Mouse (Mus musculus) heart, adult 11 months (tissue): Measurements from ENCODE around the gene Cyp27a1.

Experiments used
- DNase-seq: peaks from one replicate; pipeline ENCODE4 v3.0.0; 2022

The Cyp27a1 gene

DNA sequence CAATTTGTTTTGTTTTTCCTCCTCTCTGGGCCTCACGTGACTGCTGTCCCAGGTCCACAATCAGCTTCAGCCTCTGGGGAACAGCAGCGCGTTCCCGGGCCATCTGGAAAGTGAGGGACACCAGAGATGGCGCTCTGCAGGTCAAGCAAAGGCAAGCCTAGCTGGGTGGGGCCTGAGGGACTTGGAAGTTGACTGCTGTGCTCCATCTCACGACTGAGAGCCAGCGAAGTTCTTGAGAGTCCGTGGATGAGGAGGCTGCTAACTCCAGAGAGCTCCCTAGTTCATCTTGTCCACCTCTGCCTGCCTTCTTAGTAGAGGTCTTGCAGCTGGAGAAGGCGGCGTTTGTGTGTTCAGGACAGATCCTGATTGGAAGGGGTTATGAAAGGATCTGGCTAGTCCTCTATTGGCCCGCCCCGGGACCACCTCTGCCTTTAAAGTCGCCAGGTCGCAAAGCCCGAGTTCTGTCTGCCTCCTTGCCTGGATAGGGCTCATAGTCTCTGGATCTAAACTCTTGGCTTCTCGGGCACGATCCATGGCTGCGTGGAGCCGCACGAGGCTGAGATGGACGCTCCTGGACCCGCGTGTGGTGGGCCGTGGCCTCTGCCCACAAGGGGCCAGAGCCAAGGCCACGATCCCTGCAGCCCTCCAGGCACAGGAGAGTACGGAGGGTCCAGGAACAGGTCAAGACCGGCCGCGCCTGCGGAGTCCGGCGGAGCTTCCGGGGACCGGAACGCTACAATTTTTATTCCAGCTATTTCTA is at the start of gene Cyp27a1:
Gene Cyp27a1, plus strand, starts transcription at position 476 of the 760 bp plus-strand sequence.
- peak; percentile 99 for DNase-seq

DNA sequence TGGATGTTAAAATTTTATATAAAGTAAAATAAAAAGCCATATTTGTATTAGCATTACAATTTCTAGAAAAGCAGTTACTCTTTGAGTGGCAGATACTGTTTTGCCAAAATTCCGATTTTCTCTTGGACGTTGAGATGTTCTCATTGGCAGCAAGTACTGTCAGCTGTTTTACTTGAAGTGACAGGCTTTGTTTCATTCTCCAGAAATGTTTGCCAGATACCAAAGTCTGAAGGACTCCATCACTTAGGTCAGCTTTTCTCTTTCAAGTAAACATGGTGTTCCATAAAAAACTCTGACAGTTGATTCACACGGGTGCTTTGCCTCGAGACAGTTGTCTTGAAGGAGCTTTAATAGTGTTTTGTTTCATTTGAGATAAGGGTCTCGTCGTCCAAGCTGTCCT is 48.2 kb upstream of the Cyp27a1 start:
- peak; percentile 79 for DNase-seq

DNA sequence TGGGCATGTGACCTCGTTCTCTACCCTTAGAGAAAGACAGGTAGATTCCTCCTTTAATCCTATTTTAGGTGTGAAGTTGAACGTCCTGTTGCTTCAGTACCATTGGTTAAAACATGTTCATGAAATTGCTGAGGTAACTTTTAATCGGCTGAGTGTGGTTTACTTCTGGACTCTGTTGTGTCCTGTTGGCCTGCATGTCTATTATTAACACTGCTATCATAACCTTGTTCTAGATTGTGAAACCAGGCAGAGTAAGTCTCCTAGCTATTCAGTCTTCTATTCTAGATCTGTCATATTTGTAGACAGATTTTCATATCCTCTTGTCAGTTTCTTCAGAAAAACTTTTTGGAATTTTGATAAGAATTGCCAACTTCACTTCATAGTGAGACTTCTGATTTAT is 45.0 kb upstream of the Cyp27a1 start:
- peak; percentile 4 for DNase-seq

DNA sequence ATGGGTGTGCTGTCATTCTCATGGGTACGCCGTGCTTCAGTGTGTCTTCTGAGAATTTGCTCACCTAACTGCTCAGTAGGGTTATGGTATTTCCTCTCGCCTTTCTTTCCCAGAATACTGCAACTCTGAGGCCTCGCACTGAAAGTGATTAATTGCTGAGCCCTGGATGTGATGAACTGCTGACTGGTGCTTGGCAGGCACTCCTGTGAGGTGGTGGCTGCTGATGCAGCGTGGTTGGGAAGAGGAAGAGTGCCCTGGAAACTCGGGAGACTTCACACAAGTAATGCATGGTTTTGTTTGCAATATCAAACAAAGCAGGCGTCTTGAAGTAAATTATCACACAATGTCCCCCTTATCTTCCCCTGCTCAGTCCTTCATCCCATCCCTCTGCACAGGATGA is 40.6 kb upstream of the Cyp27a1 start:
- DNase-seq, result peak; percentile 82

DNA sequence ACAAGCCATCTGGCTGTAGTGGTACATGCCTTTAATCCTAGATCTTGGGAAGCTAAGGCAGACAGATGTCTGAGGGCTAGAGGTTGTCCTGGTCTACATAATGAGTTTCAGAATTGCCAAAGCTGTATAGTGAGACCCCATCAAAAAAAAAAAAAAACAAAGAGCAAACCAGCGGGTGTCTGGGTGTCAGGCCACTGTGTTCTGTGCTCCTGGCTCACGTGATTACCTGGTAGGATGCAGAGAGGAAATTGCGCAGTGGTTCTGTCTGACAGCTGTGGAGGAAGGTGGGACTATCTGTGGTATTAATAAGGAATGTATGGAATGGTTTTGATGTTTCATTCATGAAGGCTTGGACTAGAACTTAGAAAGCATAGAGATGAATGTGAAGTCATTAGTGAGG is 36.5 kb upstream of the Cyp27a1 start:
- peak; percentile 64 for DNase-seq

DNA sequence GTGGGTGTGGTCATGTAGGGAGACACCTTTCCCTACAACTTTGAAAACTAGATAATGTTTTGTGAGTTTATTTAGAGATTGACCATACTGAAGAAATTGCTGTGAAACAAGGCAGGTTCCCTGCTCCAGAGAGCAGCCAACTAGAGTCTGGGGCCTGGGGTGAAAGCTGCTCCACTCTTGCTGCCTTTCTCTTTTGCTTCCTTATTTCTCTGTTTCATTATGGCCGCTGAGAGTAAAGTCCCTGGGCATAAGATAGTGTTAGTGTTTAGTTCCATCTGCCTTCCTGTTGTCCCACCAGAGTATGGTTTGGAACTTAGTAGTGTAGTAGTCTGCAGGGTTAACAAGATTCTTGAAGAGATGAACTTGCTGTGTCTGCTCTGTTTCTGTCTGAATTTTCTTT is 35.5 kb upstream of the Cyp27a1 start:
- peak; percentile 18 for DNase-seq

DNA sequence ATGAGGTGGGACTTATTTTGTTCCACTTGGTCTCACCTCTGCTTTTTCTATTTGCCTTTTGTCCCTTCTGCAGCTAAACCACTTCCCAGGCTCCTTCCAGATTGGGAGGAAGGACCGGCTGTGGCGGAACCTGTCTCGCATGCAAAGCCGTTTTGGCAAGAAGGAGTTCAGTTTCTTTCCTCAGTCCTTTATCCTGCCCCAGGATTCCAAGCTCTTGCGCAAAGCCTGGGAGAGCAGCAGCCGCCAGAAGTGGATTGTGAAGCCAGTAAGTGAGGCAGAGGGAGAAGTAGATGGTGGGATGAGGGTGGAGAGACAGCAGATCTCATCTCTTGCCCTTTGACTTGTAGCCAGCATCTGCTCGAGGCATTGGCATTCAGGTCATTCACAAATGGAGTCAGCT is 26.2 kb upstream of the Cyp27a1 start:
- peak; percentile 83 for DNase-seq

DNA sequence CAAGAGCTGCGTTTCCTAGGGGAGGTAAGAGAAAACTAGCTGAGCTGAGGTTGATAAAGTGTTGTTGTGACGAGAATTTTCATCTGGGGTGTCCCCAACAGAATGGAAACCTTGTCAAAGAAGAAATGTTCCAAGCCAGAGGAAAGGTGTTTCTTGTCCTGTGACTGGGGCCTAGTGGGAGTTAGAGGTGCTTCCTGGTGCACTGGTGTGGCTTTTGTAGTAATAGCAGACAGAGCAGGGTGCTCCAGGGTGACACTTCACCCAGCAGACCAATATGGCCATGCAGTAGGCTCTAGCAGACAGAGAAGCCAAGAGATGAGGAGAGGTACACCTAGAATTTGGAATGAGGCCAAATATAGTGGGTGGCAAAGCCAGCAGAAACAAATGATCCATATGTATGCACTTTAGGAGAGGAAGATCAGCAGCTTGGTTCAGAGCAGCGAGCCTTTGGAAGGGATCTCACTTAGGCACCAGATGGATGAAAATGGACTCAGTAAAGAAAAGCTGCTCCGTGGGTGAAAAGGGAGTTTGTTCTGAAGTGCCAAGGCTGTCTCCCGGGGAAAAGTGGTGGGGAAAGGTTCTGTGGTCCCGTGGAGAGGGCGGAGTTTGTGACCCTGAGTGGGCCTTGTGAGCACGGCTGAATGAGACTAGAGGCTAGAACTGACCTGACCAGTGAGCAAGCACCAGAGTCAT is 19.3 kb upstream of the Cyp27a1 start:
- DNase-seq, result peak; percentile 83

DNA sequence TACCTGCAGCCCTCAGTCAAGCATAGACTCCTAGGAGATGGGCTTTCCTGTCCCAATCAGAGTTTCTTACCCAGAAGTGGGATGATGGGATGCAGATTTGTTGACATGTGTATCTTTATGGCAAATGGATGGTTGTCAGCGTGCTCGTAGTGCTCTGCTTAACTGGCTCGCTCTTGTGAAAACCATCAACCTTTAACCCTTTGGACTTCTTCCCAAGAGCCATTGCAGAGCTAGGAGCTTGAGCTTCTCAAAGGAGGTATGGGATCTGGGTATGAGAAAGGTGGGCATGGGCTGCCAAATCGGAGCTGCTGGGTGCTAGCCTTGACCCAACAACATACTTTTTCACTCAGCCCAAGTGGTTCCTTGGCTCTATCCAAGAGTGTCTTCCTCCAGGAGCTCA is 17.5 kb upstream of the Cyp27a1 start:
- DNase-seq, result peak; percentile 61

DNA sequence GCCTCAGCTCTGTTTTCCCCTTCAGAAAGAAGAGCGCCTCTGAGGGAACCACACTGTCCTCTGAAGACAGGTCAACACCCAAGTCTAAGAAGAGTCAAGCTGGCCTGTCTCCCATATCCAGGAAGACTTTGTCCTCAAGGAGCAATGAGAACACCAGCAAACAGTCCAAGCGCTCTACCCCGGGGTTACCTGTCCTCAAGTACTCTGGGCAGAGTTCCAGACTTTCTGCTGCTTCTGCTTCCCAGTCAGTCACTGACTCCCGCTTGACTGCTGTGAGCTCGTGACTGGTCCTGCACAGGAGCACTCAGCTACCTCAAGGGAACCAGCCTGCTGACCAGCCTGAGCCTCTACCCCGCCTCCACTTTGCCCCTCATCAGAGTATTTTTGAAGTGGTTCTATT is 16.0 kb upstream of the Cyp27a1 start:
- peak; percentile 88 for DNase-seq

DNA sequence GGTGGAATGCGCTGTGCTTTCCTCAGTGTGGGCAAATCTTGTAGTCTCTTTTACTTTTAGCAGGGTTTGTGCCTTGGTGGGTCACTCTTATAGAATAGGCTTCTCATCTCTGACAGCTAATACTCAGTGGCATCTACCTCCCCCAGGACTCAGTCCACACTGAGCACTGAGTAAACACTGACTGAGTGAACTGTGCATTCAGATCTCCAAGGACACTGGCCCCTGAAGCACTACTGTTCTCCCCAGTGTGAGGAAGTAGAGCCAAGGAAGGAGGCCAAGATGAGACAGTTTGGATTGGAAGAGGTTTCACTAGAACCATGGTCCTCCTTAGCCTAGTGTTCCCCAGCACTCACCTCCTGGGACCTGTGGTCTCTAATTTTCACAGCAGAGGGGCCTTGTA is 15.0 kb upstream of the Cyp27a1 start:
- DNase-seq, result peak; percentile 95

DNA sequence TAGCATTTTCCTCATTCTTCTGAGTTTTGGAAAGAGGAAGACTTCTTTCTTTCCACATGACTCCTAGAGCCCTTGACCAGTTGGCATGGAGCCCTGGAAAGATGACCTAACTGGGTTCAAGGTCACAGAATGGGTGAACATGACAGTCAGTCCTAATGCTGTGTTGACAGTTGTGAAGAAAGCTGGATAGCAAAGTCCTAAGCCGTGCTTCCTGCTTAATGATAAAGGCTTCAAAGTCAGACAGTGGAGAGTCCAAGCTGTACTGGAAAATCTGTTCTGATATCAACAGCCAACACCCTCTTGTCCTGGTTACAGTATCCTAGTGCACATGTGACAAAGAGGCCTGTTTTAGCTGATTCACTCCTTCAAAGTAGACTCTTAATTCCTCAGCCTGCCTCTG is 14.6 kb upstream of the Cyp27a1 start:
- DNase-seq, result peak; percentile 96

DNA sequence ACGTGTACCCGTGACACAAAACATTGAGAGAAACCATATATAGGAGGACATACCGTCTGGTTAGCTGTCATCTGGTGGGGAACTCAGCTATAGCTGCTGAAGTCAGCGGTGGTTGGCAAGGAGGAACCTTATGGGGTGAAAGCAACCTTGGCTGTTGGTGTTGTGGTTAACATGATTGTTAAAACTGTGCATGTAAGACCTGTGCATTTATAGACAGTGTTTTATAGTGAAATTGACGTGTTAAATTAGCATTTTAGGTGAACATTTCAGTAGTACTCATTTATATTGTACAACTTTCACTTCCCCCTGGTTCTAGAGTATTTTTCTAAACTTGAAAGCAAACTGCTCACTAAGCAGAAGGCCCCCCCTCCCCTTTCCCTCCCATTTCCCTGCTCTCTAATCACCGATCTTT is 11.2 kb upstream of the Cyp27a1 start:
- peak; percentile 67 for DNase-seq

DNA sequence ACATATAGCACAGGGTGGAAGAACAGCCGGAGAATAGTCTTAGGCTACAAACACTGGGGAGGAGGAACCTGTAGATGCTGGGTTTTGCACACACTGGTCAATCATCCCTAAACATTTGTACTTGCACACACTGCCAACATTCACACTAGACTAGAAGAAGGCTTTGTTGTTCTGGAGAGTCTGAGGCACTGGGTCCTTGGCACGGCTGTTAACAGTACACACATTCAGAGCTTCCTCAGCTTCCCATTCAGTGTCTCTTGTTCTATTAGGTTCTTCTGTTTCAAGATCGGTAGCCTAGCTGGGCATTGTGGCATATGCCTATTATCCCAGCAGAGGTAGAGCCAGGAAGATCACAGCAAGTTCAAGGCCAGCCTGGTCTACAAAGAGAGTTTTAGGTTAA is 9.2 kb upstream of the Cyp27a1 start:
- DNase-seq, result peak; percentile 71

DNA sequence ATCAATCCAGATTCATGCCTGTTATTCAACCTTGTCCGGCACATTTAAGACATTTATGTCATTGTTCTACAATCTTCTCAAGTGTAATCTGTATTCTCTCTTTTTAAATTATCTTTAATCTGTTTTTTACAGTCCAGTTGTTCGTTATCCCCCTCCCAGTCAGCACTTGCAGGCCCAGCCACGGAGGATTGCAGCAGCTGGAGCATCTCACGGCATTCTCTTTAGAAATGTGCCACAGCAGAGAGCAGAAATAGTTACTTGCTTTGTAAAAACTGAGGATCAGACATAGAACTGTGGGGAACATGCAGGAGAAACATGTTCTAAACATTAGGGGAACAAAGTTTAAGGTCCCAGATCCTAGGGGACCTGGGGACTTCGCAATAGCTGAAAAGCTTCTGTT is 8.4 kb upstream of the Cyp27a1 start:
- peak; percentile 87 for DNase-seq

DNA sequence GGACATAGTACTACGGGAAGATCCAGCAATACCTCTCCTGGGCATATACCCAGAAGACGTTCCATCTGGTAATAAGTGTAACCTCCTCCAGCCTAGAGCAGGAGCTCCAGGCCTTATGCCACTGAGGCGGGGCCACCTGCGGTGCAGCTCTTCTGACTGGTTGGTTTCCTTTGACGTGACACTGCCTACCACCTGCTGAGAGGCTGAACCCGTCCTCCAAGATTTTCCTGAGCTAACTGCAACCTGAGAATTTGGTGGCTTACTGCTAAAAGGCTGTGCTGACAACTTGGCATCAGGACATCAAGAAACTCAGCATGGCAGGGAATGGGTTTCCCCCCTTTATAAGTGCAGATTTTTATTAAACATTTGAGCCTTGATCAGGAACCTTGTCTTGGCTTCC is 3.8 kb upstream of the Cyp27a1 start:
- peak; percentile 79 for DNase-seq

DNA sequence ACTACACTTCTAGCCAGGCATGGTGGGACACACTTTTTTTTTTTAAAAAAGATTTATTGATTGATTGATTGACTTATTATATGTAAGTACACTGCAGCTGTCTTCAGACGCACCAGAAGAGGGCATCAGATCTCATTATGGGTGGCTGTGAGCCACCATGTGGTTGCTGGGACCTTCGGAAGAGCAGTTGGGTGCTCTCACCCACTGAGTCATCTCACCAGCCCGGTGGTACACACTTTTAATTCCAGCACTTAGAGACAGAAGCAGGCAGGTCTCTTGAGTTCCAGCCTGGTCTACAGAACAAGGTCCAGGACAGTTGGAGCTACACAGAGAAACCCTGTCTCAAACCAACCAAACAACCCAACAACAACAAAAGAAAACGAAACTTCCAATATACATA is 1.3 kb upstream of the Cyp27a1 start:
- DNase-seq, result peak; percentile 87

DNA sequence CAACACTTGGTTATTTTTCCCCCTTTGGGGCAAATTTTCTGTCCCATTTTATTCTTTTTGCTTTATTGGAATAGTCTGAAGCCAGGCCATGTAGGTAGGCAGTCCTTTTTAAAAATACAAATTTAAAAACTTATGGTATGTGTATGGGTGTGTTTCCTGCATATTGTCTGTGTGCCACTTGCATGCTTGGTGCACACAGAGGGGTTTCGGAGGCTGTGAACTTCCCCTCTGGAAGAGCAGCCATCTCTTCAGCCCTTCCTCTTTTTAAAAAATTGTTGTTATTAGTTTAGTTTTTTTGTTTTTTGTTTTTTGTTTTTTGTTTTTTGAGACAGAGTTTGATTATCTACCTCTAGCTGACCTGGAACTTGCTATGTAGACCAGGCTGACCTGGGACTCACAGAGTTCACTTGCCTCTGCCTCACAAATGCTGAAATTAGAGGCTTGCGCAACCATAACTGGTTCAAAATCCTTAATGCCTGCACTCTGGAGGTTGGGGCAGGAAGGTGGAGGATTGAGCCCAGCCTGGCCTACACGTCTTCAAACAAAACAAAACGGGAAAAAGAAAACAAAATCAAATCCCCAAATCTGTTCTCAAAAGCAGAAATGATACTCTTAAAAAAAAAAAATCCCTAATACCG is 794 bp upstream of the Cyp27a1 start:
- DNase-seq, result no peak

DNA sequence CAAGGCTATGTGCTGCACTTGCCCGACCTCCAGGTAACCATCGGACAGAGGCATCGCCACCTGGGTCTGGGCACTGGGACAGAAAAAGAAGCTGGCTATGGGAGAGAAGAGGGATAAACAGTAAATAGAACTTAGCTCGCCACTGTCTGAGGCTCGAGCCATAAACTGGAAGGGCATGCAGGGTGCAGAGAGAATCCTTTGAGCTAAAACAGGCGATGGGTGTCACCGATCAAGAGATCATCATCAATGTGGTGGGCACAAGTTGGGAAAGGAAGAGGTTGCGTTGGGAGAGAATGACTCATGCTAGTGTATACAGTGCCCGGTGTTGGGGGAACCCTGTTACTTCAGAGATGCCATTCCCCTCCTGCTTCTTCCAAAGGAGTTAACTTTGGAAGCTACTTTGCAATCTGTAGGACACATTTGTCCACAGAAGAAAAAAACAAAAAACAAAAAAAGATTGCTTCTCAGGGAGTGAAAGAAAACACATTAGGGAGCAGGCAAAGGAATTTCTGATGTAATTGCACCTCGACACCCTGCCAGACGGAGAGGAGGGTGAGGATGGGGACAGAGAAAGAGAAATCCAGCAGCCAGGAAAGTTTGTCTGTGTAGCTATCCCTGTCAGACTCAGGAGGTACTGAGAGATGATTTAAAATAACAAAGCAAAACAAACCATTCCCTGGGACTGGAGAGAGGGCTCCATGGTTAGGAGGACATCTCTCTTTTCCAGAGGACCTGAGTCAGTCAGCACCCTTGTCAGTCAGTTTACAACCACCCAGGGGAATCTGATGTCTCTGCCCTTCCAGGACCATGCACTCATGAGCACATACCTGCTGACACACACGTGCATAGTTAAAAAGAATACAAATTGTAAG is 721 bp downstream of the Cyp27a1 start:
- peak; percentile 91 for DNase-seq

DNA sequence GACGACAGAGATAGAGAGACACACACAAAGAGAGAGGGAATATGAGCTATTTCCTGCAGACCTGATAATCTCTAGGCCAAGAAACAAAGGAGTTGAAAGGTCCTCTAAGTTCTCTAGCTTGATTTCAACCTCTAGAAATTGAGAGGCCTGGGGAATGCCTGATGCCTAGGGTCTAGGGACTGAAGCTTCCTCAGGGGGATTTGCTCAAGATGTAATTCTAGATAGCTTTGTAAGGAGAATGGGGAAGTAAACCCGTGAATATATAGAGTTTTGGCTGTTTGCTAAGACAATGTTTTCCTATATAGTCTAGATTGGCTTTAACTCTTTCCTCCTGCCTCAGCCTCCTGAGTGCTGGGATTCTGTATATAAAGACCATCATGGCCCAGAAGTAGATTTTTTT is 1.6 kb downstream of the Cyp27a1 start:
- peak; percentile 31 for DNase-seq

DNA sequence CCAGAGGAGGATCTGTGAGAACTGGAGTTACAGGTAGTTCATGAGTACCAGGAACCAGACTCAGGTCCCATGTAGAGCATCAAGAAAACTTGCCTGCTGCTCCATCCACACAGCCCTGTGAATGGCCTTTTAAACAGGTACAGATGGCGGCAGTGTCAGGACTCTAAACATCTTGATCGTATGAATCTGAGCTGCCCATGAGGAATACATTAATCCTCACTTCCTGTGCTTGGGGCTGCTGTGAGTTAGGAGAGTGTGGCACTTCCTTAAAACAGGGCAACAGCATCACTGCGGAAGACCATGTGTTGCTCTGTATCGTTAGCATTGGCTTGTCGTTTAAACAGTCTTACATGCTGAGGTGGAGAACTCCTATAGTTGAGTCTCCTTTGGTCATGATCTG is 2.1 kb downstream of the Cyp27a1 start:
- DNase-seq, result peak; percentile 92

DNA sequence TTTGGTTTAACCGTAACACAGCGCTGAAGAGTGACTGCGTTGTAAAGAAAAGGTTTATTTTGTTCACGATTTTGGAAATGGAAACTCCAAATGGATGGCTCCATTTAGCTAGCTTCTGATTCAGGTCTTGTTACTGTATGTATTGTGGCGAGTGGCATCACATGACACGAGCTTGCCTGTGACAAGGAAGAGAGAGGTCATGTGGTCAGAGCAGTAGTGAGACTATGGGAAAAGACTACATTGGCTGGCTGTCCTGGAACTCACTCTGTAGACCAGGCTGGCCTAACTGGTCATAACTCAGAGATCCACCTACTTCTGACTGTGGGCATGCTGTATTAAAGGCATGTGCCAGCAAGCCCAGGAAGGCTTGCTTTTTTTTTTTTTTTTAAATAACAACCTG is 2.5 kb downstream of the Cyp27a1 start:
- DNase-seq, result peak; percentile 75

DNA sequence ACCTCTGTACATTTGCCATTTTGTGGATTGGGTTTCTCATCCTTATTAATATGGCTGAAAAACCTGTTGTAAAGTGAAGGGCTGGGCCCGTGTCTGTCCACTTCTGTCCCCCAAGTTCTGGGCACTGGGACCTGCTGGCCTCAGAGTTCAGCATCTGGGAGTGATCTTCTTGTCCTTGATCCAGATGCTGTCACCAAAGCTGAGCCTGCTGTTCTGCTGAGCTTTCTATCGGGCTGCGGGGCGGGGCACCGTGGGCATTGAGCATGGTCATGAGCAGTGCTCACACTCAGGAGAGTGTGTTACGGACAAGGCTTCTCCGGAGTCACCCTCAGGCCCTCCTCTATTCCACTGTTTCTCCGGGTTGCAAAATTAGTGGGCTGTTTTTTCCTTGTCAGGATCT is 4.7 kb downstream of the Cyp27a1 start:
- DNase-seq, result peak; percentile 88
